Mouse (Mus musculus): ENCODE measurements around the gene Rsph14.

DNA sequence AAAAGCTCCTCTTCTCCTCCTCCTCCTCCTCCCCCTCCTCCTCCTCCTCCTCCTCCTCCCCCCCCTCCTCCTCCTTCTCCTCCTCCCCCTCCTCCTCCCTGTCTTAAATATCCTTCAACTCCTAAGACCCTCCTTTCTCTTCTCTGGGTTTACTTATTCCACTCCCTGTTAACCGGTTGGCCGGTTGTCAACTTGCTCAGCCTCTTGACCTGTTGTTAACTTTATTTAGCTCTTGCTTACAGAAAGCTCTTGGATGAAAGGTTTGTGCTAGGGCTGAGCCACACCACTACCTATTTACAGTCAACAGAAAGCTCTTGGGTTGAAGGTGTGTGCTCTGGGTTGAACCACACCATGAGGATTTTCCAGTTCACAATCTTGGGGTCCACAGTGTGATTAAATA lies 12.1 kb downstream of the Rsph14 start:
- TF ChIP-seq CTCF (IDR thresholded peaks at IDR 0.05; ENCODE audit: control insufficient read depth, insufficient read depth, insufficient read length): no peak
- TF ChIP-seq MYOD1 (IDR thresholded peaks at IDR 0.05; ENCODE audit: control insufficient read depth, insufficient read length, low read depth): no peak

Measured in C2C12 (cell line).